Mouse (Mus musculus): Measurements from ENCODE around the gene Trub2. TPM values are rescaled to one million over a fixed set of nuclear protein-coding genes. Genes with fewer than 3 reads are reported as not detected.
A peak's percentile ranks its signal among the peaks of the same experiment; 100 is the strongest.

Trub2 gene
- total and polyA plus RNA-seq, 3 experiments: 40.9 to 44.7 TPM; not detected in 1

- H3K36me3 ChIP-seq (ENCODE audit: control insufficient read depth in 1 of 2, insufficient read depth in 2 of 2, low read length in 2 of 2): peaks cover 1 to 10% of the 10 kb centered on the region in 2 experiments; a peak in 3 of 4 replicates
- H3K27ac ChIP-seq (ENCODE audit: control insufficient read depth, low read depth, low read length): no peak overlapping the region
- TF ChIP-seq UBTF (IDR thresholded peaks at IDR 0.05; ENCODE audit: borderline replicate concordance, insufficient read depth, low read depth, low read length) (no peak), POLR2AphosphoS2 (IDR thresholded peaks at IDR 0.05; ENCODE audit: low read length) (no peak), ZNF384 (IDR thresholded peaks at IDR 0.05; ENCODE audit: low read depth, low read length) (no peak), MAFK (IDR thresholded peaks at IDR 0.05; ENCODE audit: borderline replicate concordance, low read depth, low read length) (no peak), TAL1 (IDR thresholded peaks at IDR 0.05; ENCODE audit: low read length) (no peak), BHLHE40 (IDR thresholded peaks at IDR 0.05; ENCODE audit: borderline replicate concordance, low read depth, low read length) (0 out of 2 replicates have a peak, but pooled peaks have one; percentile 9), POLR2AphosphoS5 (IDR thresholded peaks at IDR 0.05; ENCODE audit: borderline replicate concordance, low read depth, low read length) (no peak), ETS1 (IDR thresholded peaks at IDR 0.05; ENCODE audit: low read depth, low read length) (0 out of 2 replicates have a peak, but pooled peaks have one; percentile 21), MYC (IDR thresholded peaks at IDR 0.05; ENCODE audit: low read depth, low read length) (no peak), ZC3H11A (IDR thresholded peaks at IDR 0.05; ENCODE audit: low read depth, low read length) (no peak), POLR2A (IDR thresholded peaks at IDR 0.05; ENCODE audit: control insufficient read depth in 1 of 2, insufficient read depth in 1 of 2, low read depth in 1 of 2, low read length in 2 of 2, poor library complexity in 1 of 2) (no peak), TCF12 (IDR thresholded peaks at IDR 0.05; ENCODE audit: low read depth, low read length) (peak; percentile 34; the same call in 1 of the 2 replicates), KAT2A (conservative IDR thresholded peaks at IDR 0.05; ENCODE audit: low read depth, low read length) (no peak), E2F4 (IDR thresholded peaks at IDR 0.05; ENCODE audit: borderline replicate concordance, low read depth, low read length) (no peak), HCFC1 (IDR thresholded peaks at IDR 0.05; ENCODE audit: low read depth, low read length) (no peak), JUND (IDR thresholded peaks at IDR 0.05; ENCODE audit: low read depth, low read length) (no peak), RCOR1 (IDR thresholded peaks at IDR 0.05; ENCODE audit: low read depth, low read length) (no peak), ZMIZ1 (IDR thresholded peaks at IDR 0.05; ENCODE audit: low read depth, low read length) (no peak), NELFE (IDR thresholded peaks at IDR 0.05; ENCODE audit: low read depth, low read length) (no peak), ZKSCAN1 (IDR thresholded peaks at IDR 0.05; ENCODE audit: low read depth, low read length) (no peak), MAX (IDR thresholded peaks at IDR 0.05; ENCODE audit: low read length) (no peak), ELF1 (IDR thresholded peaks at IDR 0.05; ENCODE audit: low read depth, low read length) (no peak), MYB (IDR thresholded peaks at IDR 0.05; ENCODE audit: low read depth, low read length) (no peak), RAD21 (IDR thresholded peaks at IDR 0.05; ENCODE audit: low read depth, low read length) (no peak), MAZ (IDR thresholded peaks at IDR 0.05; ENCODE audit: low read depth, low read length) (no peak), NRF1 (IDR thresholded peaks at IDR 0.05; ENCODE audit: insufficient read depth, low read depth, low read length, poor library complexity, severe bottlenecking) (no peak), MXI1 (IDR thresholded peaks at IDR 0.05; ENCODE audit: low read depth, low read length) (no peak), USF2 (IDR thresholded peaks at IDR 0.05; ENCODE audit: borderline replicate concordance in 1 of 2, insufficient read depth in 1 of 2, low read depth in 1 of 2, low read length in 2 of 2) (no peak), GATA1 (IDR thresholded peaks at IDR 0.05; ENCODE audit: low read depth, low read length) (0 out of 2 replicates have a peak, but pooled peaks have one; percentile 21), USF1 (IDR thresholded peaks at IDR 0.05; ENCODE audit: low read depth, low read length) (no peak), SMC3 (IDR thresholded peaks at IDR 0.05; ENCODE audit: low read depth, low read length) (no peak), CTCF (IDR thresholded peaks at IDR 0.05 in 2 of 3, conservative IDR thresholded peaks at IDR 0.05 in 1 of 3; ENCODE audit: control insufficient read depth in 1 of 3, insufficient read depth in 1 of 3, low read depth in 2 of 3, low read length in 3 of 3, poor library complexity in 1 of 3, severe bottlenecking in 1 of 3) (no peak), TBP (IDR thresholded peaks at IDR 0.05; ENCODE audit: low read depth, low read length) (no peak), GABPA (IDR thresholded peaks at IDR 0.05; ENCODE audit: low read depth, low read length) (no peak), MEF2A (IDR thresholded peaks at IDR 0.05; ENCODE audit: extremely low read depth, insufficient replicate concordance, low read depth, low read length, poor library complexity, severe bottlenecking) (0 out of 2 replicates have a peak, but pooled peaks have one; percentile 47), SIN3A (IDR thresholded peaks at IDR 0.05; ENCODE audit: low read length) (no peak), CHD2 (IDR thresholded peaks at IDR 0.05; ENCODE audit: low read length) (no peak), CHD1 (IDR thresholded peaks at IDR 0.05; ENCODE audit: low read depth, low read length) (no peak)
These were observed 15.0 kb downstream of the Trub2 start for GRCm38 (mm10) chr2:29773323-29773722.

More at GRCm38 (mm10) chr2:29773323-29773722, 15.0 kb downstream of the Trub2 start:
- peak; percentile 47 for DNase-seq (ENCODE audit: low read depth, low spot score)
- Histone ChIP-seq H3K4me1 (ENCODE audit: control insufficient read depth in 1 of 2, insufficient read depth in 2 of 2, low read length in 2 of 2) (peaks cover 0 to 15% of the 10 kb centered on the region in 2 experiments; a peak in 3 of 4 replicates), H3K4me3 (ENCODE audit: control insufficient read depth in 1 of 2, insufficient read depth in 1 of 2, low read depth in 2 of 2, low read length in 2 of 2) (no peak overlapping the region), H3K9ac (ENCODE audit: control insufficient read depth, low read depth, low read length, poor library complexity, severe bottlenecking) (no peak overlapping the region), H3K27me3 (ENCODE audit: control insufficient read depth in 1 of 2, insufficient read depth in 2 of 2, low read length in 2 of 2) (no peaks in the 10 kb centered on the region), H3K79me2 (ENCODE audit: control insufficient read depth, insufficient read depth, low read length, poor library complexity) (no peaks in the 10 kb centered on the region), H3K9me3 (replicated peaks; ENCODE audit: insufficient read depth, low read length) (no peaks in the 10 kb centered on the region)

Data from MEL (cell line).